Mouse (Mus musculus) cerebellum, postnatal 25 days (tissue): ENCODE results near the gene Agpat1.
A peak's percentile ranks its signal among the peaks of the same experiment; 100 is the strongest.

Experiments
- DNase-seq, 2 experiments: peaks; one replicate each; pipeline ENCODE4 v3.0.0; 2021; ENCODE audit warnings: mixed read lengths in 2 of 2

The Agpat1 gene

GRCm38 (mm10) chr17:34586796-34587422, 17.2 kb upstream of the Agpat1 start:
- peak; percentile 82 to 91 for DNase-seq

GRCm38 (mm10) chr17:34587423-34587811, 16.6 kb upstream of the Agpat1 start:
- DNase-seq = peak; percentile 99

GRCm38 (mm10) chr17:34587814-34588213, 16.2 kb upstream of the Agpat1 start:
- DNase-seq = no peak

- DNase-seq = no peak
These were observed 15.3 kb upstream of the Agpat1 start for GRCm38 (mm10) chr17:34588767-34589166.

GRCm38 (mm10) chr17:34589206-34589605, 14.9 kb upstream of the Agpat1 start:
- no peak for DNase-seq

GRCm38 (mm10) chr17:34589681-34590101, 14.4 kb upstream of the Agpat1 start, which contains the start of gene Gpsm3:
Gene Gpsm3 (plus strand): TSS chr17:34589806.
- DNase-seq = no peak

DNA sequence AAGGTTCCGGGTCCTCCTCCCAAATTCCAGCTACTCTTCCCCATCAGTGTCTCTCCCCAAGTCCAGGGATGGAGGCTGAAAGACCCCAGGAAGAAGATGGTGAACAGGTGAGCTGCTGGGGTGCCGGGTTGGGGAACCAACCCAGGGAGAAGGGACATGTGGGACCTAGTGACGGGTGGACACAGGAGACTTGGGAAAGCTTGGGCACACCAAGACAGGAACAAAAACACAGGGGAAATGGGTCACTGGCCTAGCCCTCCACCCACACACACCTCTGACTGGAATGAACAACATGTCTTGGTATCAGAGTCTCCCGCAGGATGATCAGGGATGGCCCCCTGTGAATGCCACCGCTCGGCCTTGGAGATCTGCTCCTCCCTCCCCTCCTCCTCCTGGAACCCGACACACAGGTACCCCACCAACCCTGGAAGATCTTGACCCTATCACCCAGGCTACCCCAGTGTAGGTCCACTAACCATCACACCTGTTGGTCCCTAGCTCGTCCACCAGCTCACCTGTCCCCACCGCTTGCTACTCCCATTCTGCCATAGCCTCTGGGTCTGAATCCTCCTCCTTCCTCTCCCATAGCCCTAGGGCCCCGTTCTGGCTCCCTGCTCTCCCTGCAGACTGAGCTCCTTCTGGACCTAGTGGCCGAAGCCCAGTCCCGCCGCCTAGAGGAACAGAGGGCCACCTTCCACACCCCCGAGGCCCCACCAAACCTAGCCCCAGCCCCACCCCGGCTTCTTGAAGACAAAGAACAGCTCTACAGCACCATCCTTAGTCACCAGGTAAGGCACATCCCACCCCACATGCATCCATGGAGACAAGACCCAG, 13.7 kb upstream of the Agpat1 start:
- no peak for DNase-seq

DNA sequence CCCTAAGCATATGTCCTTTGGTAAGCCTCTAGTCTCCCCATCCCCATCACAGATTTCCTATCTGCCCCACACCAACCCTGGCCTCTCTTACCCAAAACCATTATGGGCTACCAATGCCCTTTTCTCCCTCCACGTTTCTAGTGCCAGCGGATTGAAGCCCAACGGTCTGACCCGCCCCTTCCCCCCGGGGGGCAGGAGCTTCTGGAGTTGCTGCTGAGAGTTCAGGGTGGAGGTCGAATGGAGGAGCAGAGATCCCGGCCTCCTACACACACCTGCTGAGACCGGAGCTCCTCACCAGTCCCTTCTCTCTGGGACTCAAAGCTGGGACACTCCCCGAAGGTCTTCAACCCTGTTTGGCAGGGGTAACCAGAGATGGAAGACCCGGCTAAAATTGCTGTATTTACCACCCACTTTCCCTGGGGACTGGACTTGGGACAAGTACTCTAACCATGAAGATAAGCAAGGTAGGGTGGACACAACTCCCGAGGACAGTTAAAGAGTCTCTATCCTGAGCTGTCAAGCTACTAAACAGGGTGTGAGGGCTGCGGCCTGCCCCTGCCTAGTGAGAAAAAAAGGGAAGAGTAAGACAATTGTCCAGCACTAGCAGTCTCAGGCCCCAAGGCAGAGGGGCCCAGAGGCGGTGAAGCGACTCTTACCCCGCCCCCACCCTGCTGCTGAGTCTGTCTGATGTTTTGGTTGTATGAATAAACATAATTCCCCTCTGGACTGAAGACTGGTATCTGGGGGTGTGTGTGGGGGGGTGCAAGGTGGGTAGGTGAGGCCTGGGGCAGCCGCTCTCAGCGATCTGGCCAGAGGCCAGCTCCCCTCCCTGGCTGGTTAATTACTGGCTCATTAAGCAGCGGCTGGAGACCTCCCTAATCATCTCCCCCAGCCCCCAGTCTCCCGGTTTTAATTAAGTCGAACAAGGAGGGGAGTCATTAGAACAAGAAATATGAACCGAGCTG, 12.8 kb upstream of the Agpat1 start, which contains the start of gene Pbx2:
Gene Pbx2 (plus strand): TSS at position 238 of the 965 bp plus-strand sequence.
- peak in 1 of 2 experiments; percentile 37 for DNase-seq

GRCm38 (mm10) chr17:34591994-34592375, 12.1 kb upstream of the Agpat1 start:
- DNase-seq = peak; percentile 84 to 96

GRCm38 (mm10) chr17:34592581-34593549, 11.2 kb upstream of the Agpat1 start:
- DNase-seq = peak; percentile 57 to 60

GRCm38 (mm10) chr17:34593752-34594525, 10.1 kb upstream of the Agpat1 start:
- DNase-seq = peak in 1 of 2 experiments; percentile 31

- DNase-seq = no peak
These were observed 8.0 kb upstream of the Agpat1 start for GRCm38 (mm10) chr17:34596098-34596497.

DNA sequence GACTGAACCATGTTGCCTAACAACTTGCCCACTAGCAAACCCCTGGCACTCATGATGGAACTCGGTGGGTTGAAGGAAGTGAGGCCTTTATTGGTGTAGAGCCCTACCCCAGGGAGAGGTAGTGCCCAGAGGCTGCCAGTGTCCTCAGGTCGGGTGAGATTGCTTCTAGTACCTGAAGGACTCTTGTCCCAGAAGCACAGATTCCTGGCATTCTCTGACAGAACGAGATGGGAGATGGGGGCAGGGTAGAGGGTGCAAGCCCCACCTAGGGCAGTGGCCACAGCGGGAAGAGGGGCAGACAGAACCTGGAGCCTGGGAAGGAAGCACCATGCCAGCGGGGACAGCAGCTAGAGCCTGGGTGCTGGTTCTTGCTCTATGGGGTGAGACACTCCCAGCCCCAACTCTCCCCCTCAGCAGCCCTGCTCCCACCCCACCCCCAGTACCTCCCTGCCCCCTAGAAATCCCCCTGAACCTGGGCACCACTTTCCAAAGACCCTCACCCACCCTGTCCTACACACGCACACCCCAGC, 6.4 kb upstream of the Agpat1 start, which contains the start of gene Ager:
Gene Ager (plus strand): TSS at position 297 of the 530 bp plus-strand sequence.
- no peak for DNase-seq

GRCm38 (mm10) chr17:34599891-34600290, 4.2 kb upstream of the Agpat1 start:
- no peak for DNase-seq

DNA sequence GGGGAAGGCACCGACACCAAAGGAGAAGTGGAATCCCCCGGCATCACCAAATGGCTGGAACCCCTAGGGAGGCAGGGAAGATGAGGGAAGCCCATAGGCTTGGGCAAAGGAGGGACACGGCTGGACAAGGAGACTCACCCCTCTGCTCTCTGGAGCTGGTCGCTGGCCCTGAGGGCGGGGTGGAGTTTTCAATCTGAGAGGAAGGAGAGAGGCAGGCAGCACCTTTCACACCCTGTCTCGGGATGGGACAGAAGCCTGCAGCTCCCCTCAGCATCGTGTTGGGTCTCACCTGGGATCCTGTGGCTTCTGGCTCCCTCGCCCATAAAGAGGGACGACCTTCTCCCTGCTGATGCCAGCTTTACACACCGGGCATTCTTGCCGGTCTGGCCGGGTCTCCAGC, 2.3 kb upstream of the Agpat1 start:
- DNase-seq = no peak

GRCm38 (mm10) chr17:34603375-34604060, 544 bp upstream of the Agpat1 start, which contains the start of gene Rnf5:
Gene Rnf5 (minus strand): TSS chr17:34603690.
- DNase-seq = peak; percentile 96 to 99

DNA sequence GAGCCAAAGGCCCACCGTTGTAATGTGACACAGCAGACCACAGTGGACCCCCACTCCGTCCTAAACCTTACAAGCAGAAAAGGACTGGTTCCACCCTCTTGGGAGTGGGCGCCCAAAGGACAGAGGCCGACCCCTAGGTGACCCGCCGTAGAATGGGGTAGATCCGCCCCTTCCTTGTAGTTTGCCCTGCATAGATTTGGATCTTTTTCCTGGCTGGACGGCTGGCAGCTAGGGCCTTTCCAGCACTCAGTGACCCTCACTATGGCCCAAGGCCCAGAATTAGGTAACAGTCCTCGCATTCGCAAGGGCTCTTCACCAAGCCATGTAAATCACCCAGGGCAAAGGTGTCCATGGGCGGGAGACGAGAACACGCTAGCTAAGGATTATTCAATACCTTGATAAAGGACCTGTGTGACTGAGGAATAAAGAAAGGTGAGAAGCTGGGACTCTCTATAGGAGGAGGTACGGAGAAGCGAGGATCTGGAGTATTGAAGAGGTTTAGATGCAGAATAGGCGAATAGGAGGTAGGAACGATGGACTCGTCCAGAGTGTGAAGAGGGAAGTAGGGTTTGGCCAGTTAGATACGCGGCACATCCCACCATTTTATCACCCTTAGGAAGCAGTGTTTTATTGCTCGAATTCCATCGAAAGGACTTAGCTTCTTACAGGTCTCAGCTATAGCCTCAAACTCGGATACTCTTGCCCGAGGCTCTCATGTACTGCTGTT, 612 bp downstream of the Agpat1 start:
- DNase-seq = no peak

DNA sequence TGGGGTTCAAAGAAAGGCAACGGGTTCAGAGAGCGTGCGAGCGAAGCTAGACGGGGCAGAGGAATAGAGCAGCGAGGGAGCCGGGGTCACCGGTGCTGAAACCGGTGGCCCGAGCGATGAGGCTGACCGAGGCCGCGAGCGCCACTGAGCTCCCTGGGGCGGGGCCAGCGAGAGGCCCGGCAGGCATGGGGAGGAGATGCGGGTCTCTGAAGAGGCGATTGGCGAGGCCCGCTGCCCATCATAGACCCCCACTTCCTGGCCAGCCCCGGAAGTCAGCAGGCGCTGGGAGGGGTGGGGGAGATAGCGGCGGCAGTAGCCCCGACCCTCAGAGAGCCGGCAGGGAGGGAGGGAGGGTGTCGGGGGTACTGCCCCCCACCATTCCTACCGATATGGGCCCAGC, 1.5 kb downstream of the Agpat1 start:
- DNase-seq = peak; percentile 97 to 99
